ENCODE assay signal across 9 mouse cellular contexts in genomic region chr6:54254759-54255158, GRCm38 (mm10).
DNase-seq lines count a peak whose midpoint lies in the region; ATAC-seq and TF ChIP-seq lines count a peak whose summit lies in the region.
"Had no signal": no experiment of that assay in that cellular context is flagged by ENCODE, and none has a peak within 500 bp of the region (broad histone marks: within the 10 kb centered on the region; RNA-seq: fewer than 3 reads in every experiment).

No protein-coding gene starts in this region.

- H3K27ac ChIP-seq in gastrocnemius, adult 2 months, result no peak overlapping the region
- H3K27ac ChIP-seq in lung, postnatal 0 days (ENCODE audit: low read length), result no peak overlapping the region
- H3K27ac ChIP-seq in bone marrow macrophage, adult 2 months (ENCODE audit: insufficient read depth, low read depth, low read length), result no peak overlapping the region
- H3K27ac ChIP-seq: liver, embryonic 15.5 days had no signal

- peak; percentile 41 for TF ChIP-seq CTCF in gastrocnemius, adult 2 months (IDR thresholded peaks at IDR 0.05)
- TF ChIP-seq CTCF in lung, postnatal 0 days (IDR thresholded peaks at IDR 0.05), result peak; percentile 58
- peak; percentile 39; the same call in 1 of the 2 replicates for TF ChIP-seq CTCF in bone marrow macrophage, adult 2 months (IDR thresholded peaks at IDR 0.05; ENCODE audit: low read depth, low read length)

- no peaks in the 10 kb centered on the region for H3K9me3 ChIP-seq in lung, postnatal 0 days (ENCODE audit: low read length)
- H3K9me3 ChIP-seq: liver, embryonic 15.5 days had no signal

- H3K27me3 ChIP-seq in lung, postnatal 0 days (replicated peaks; ENCODE audit: insufficient read depth, low read length), result no peaks in the 10 kb centered on the region
- H3K27me3 ChIP-seq: liver, embryonic 15.5 days had no signal

- H3K9ac ChIP-seq in lung, postnatal 0 days (replicated peaks; ENCODE audit: low read depth), result no peak overlapping the region
- H3K9ac ChIP-seq: liver, embryonic 15.5 days had no signal

- no peak for TF ChIP-seq EP300 in lung, postnatal 0 days (IDR thresholded peaks at IDR 0.05)

- no peak for TF ChIP-seq POLR2A in bone marrow macrophage, adult 2 months (IDR thresholded peaks at IDR 0.05; ENCODE audit: borderline replicate concordance, low read depth, low read length)

- no peak for DNase-seq in gastrocnemius, adult 2 months
- DNase-seq in gastrocnemius, adult 18-20 months (ENCODE audit: low spot score), result no peak
- no peak for DNase-seq in lung, postnatal 0 days (ENCODE audit: low spot score)
- DNase-seq in lung, postnatal 36 days, result no peak
- peak; percentile 57 for DNase-seq in retina, embryonic 14.5 days (ENCODE audit: low spot score)
- DNase-seq in embryo, embryonic 11 days, result no peak
- no peak for DNase-seq in embryo, embryonic 9.5 days (ENCODE audit: extremely low spot score)

- 0 out of 2 replicates have a peak, but pooled peaks have one; percentile 14 for ATAC-seq in lung, postnatal 0 days

- no peaks in the 10 kb centered on the region for H3K36me3 ChIP-seq in lung, postnatal 0 days (ENCODE audit: insufficient read depth, low read length)
- H3K36me3 ChIP-seq: liver, embryonic 15.5 days had no signal

- H3K4me2 ChIP-seq in lung, postnatal 0 days (replicated peaks; ENCODE audit: low read depth, low read length), result no peak overlapping the region
- H3K4me2 ChIP-seq: liver, embryonic 15.5 days had no signal

- intact Hi-C loops in gastrocnemius, adult 2 months (cut with DNase I), result loop anchor here (5.0 kb wide), 2 partner anchors 73 to 113 kb away; partner anchors contain the start of gene Prr15

- 64% methylated on average over 6 of the region's 6 CpGs for WGBS in lung, postnatal 0 days

- no peaks in the 10 kb centered on the region for H3K4me1 ChIP-seq in lung, postnatal 0 days (ENCODE audit: insufficient read depth, low read depth, low read length)
- no peaks in the 10 kb centered on the region for H3K4me1 ChIP-seq in bone marrow macrophage, adult 2 months (ENCODE audit: control insufficient read depth, insufficient read depth, low read length)
- H3K4me1 ChIP-seq: liver, embryonic 15.5 days had no signal

- no peak overlapping the region for H3K4me3 ChIP-seq in gastrocnemius, adult 2 months
- H3K4me3 ChIP-seq in lung, postnatal 0 days (ENCODE audit: low read depth, low read length), result no peak overlapping the region
- no peak overlapping the region for H3K4me3 ChIP-seq in bone marrow macrophage, adult 2 months (ENCODE audit: insufficient read depth, low read length)
- H3K4me3 ChIP-seq: liver, embryonic 15.5 days had no signal
